Mouse (Mus musculus): ENCODE data around the gene Supt5. TPM values are rescaled to one million over a fixed set of nuclear protein-coding genes. Genes with fewer than 3 reads are reported as not detected.

Gene Supt5
- total RNA-seq, 2 experiments from 2014 or later, result 143 to 193 TPM

Other genes with a start within 250 kb of the Supt5 start
- gene 9530053A07Rik, start 209.3 kb downstream of the Supt5 start, total RNA-seq (2021), result not detected
- gene Fbl, start 169.0 kb downstream of the Supt5 start, total RNA-seq (2021), result 100 to 1,000 TPM in 1 of 2 experiments, 10 to 100 TPM in 1; 98.0 to 114 TPM
- 10 to 100 TPM; 21.3 to 22.9 TPM for gene Dyrk1b, start 159.3 kb downstream of the Supt5 start, total RNA-seq (2021)
- 10 to 100 TPM; 22.3 to 27.8 TPM for gene Eid2, start 70.9 kb downstream of the Supt5 start, total RNA-seq (2021)
- 10 to 100 TPM in 1 of 2 experiments, 1 to 10 TPM in 1; 9.4 to 10.1 TPM for gene Eid2b, start 61.0 kb downstream of the Supt5 start, total RNA-seq (2021)
- not detected for gene Selenov, start 47.6 kb downstream of the Supt5 start, total RNA-seq (2021)
- gene Dll3, start 36.5 kb downstream of the Supt5 start, total RNA-seq (2021), result under 1 TPM in 1 of 2 experiments, not detected in 1; 0.35 TPM
- 10 to 100 TPM; 72.4 to 98.0 TPM for gene Timm50, start 26.7 kb downstream of the Supt5 start, total RNA-seq (2021)
- 100 to 1,000 TPM; 983 to 986 TPM for gene Rps16, start 11.9 kb upstream of the Supt5 start, total RNA-seq (2021)
- 10 to 100 TPM; 14.4 to 22.2 TPM for gene Plekhg2, start 33.9 kb upstream of the Supt5 start, total RNA-seq (2021)
- 10 to 100 TPM; 15.5 to 16.5 TPM for gene Zfp36, start 41.5 kb upstream of the Supt5 start, total RNA-seq (2021)
- gene Med29, start 54.0 kb upstream of the Supt5 start, total RNA-seq (2021), result 10 to 100 TPM; 36.9 to 37.0 TPM
- 10 to 100 TPM; 76.7 to 86.6 TPM for gene Paf1, start 54.2 kb upstream of the Supt5 start, total RNA-seq (2021)
- gene Gmfg, start 98.7 kb upstream of the Supt5 start, total RNA-seq (2021), result 1 to 10 TPM; 8.0 to 9.5 TPM
- 10 to 100 TPM; 10.7 to 13.1 TPM for gene Lrfn1, start 113.2 kb upstream of the Supt5 start, total RNA-seq (2021)
- not detected for gene Ifnl2, start 171.7 kb upstream of the Supt5 start, total RNA-seq (2021)
- not detected for gene Ifnl3, start 184.1 kb upstream of the Supt5 start, total RNA-seq (2021)
- gene Sycn, start 202.1 kb upstream of the Supt5 start, total RNA-seq (2021), result not detected
- not detected for gene Nccrp1, start 208.5 kb upstream of the Supt5 start, total RNA-seq (2021)